7 mouse cellular contexts compared by ENCODE assay signal in genomic region chr3:157232723-157233122, GRCm38 (mm10).
A peak's percentile ranks its signal among the peaks of the same experiment; 100 is the strongest.
DNase-seq lines count a peak whose midpoint lies in the region; ATAC-seq lines count a peak whose summit lies in the region.

No protein-coding gene starts in this region.

- H3K4me1 ChIP-seq in forebrain, embryonic 13.5 days, result no peaks in the 10 kb centered on the region
- no peaks in the 10 kb centered on the region for H3K4me1 ChIP-seq in midbrain, embryonic 14.5 days (ENCODE audit: control insufficient read depth, insufficient read depth, low read length)

- 0 out of 2 replicates have a peak, but pooled peaks have one; percentile 38 for ATAC-seq in forebrain, embryonic 13.5 days
- ATAC-seq in midbrain, embryonic 14.5 days (ENCODE audit: low FRiP score, low TSS enrichment), result 0 out of 2 replicates have a peak, but pooled peaks have one; percentile 48

- H3K27me3 ChIP-seq in forebrain, embryonic 13.5 days, result no peaks in the 10 kb centered on the region
- no peaks in the 10 kb centered on the region for H3K27me3 ChIP-seq in midbrain, embryonic 14.5 days (ENCODE audit: control insufficient read depth, insufficient read depth, low read length)

- H3K9me3 ChIP-seq in forebrain, embryonic 13.5 days (replicated peaks), result no peaks in the 10 kb centered on the region
- H3K9me3 ChIP-seq in midbrain, embryonic 14.5 days (ENCODE audit: control insufficient read depth, low read length), result no peaks in the 10 kb centered on the region

- DNase-seq in urinary bladder, postnatal 14 days (ENCODE audit: low spot score), result peak; percentile 24
- no peak for DNase-seq in urinary bladder, postnatal 10 days (ENCODE audit: low spot score)
- peak; percentile 54 to 60 for DNase-seq in cerebellum, adult 18-20 months
- DNase-seq in kidney, postnatal 36 days, result peak; percentile 42 to 65
- DNase-seq in midbrain, embryonic 14.5 days, result peak; percentile 84
- no peak for DNase-seq in gastrocnemius, postnatal 25 days

- H3K9ac ChIP-seq in forebrain, embryonic 13.5 days, result no peak overlapping the region
- H3K9ac ChIP-seq in midbrain, embryonic 14.5 days (replicated peaks; ENCODE audit: low read length), result no peak overlapping the region

- H3K36me3 ChIP-seq in forebrain, embryonic 13.5 days (ENCODE audit: poor library complexity, severe bottlenecking), result no peaks in the 10 kb centered on the region
- H3K36me3 ChIP-seq in midbrain, embryonic 14.5 days (ENCODE audit: control insufficient read depth, insufficient read depth, low read length), result no peaks in the 10 kb centered on the region

- no peak overlapping the region for H3K4me2 ChIP-seq in forebrain, embryonic 13.5 days
- no peak overlapping the region for H3K4me2 ChIP-seq in midbrain, embryonic 14.5 days (ENCODE audit: low read length)

- no peak overlapping the region for H3K4me3 ChIP-seq in forebrain, embryonic 13.5 days
- no peak overlapping the region for H3K4me3 ChIP-seq in midbrain, embryonic 14.5 days (replicated peaks; ENCODE audit: low read depth, low read length)

- WGBS in forebrain, embryonic 13.5 days, result 31% methylated on average over 5 of the region's 5 CpGs
- WGBS in midbrain, embryonic 14.5 days, result 31% methylated on average over 5 of the region's 5 CpGs

- H3K27ac ChIP-seq in forebrain, embryonic 13.5 days, result no peak overlapping the region
- no peak overlapping the region for H3K27ac ChIP-seq in midbrain, embryonic 14.5 days (replicated peaks; ENCODE audit: low read depth, low read length)

Comparison
In these comparisons a context has a peak if more than half of its experiments do, and no peak if none do; other contexts are left out.
1. DNase-seq: peak in urinary bladder, postnatal 14 days (single experiment), cerebellum, adult 18-20 months (2 of 2), kidney, postnatal 36 days (2 of 2) and midbrain, embryonic 14.5 days (single experiment); none in urinary bladder, postnatal 10 days (single experiment) and gastrocnemius, postnatal 25 days (single experiment).